Mouse (Mus musculus) thymus, postnatal 36 days (tissue): ENCODE measurements at regions not wholly inside any gene's neighbourhood (a gene's known extent, or its start where the extent isn't known, plus 50 kb on each side); places are given as distances from the start of the nearest gene placed in this dataset.
"Not testable (repeated sequence)": the region's sequence is repeated elsewhere in the genome, so short reads cannot be mapped to it uniquely, and the experiment has no call there.

Experiments
- DNase-seq, 2 experiments: peaks; one replicate each; pipeline ENCODE4 v3.0.0; 2022; ENCODE audit warnings: mixed read lengths in 2 of 2

GRCm38 (mm10) chr2:78416574-78417109, 451.3 kb upstream of the Ube2e3 start:
- DNase-seq = no peak

- DNase-seq = no peak
Measured at GRCm38 (mm10) chr2:78412985-78413384, 454.9 kb upstream of the Ube2e3 start.

- DNase-seq = no peak
Measured at GRCm38 (mm10) chr2:78403890-78404289, 457.7 kb upstream of the Cwc22 start.

GRCm38 (mm10) chr2:78399236-78399635, 453.1 kb upstream of the Cwc22 start:
- DNase-seq = no peak

- no peak for DNase-seq
Measured at GRCm38 (mm10) chr2:78396924-78397323, 450.7 kb upstream of the Cwc22 start.

GRCm38 (mm10) chr2:78393090-78393489, 446.9 kb upstream of the Cwc22 start:
- DNase-seq = no peak

- no peak for DNase-seq
Measured at GRCm38 (mm10) chr2:78392425-78392824, 446.2 kb upstream of the Cwc22 start.

GRCm38 (mm10) chr2:78388001-78388400, 441.8 kb upstream of the Cwc22 start:
- DNase-seq = no peak

- no peak for DNase-seq
Measured at GRCm38 (mm10) chr2:78381234-78381633, 435.1 kb upstream of the Cwc22 start.

GRCm38 (mm10) chr2:78331736-78332475, 385.7 kb upstream of the Cwc22 start:
- DNase-seq = no peak

GRCm38 (mm10) chr2:78326091-78326490, 379.9 kb upstream of the Cwc22 start:
- DNase-seq = no peak

GRCm38 (mm10) chr2:78322216-78322965, 376.2 kb upstream of the Cwc22 start:
- DNase-seq = no peak

GRCm38 (mm10) chr2:78311766-78312491, 365.8 kb upstream of the Cwc22 start:
- DNase-seq = no peak

GRCm38 (mm10) chr2:78309361-78309760, 363.2 kb upstream of the Cwc22 start:
- no peak for DNase-seq

- DNase-seq = no peak
Measured at GRCm38 (mm10) chr2:78306897-78307296, 360.7 kb upstream of the Cwc22 start.

GRCm38 (mm10) chr2:78291665-78292064, 345.5 kb upstream of the Cwc22 start:
- DNase-seq = no peak

GRCm38 (mm10) chr2:78284806-78285205, 338.6 kb upstream of the Cwc22 start:
- no peak for DNase-seq

GRCm38 (mm10) chr2:78283605-78284004, 337.4 kb upstream of the Cwc22 start:
- DNase-seq = no peak

GRCm38 (mm10) chr2:78281846-78282245, 335.7 kb upstream of the Cwc22 start:
- DNase-seq = not testable (repeated sequence)

- no peak for DNase-seq
Measured at GRCm38 (mm10) chr2:78280219-78280915, 334.2 kb upstream of the Cwc22 start.

GRCm38 (mm10) chr2:78279382-78280056, 333.3 kb upstream of the Cwc22 start:
- no peak for DNase-seq

GRCm38 (mm10) chr2:78278630-78279029, 332.5 kb upstream of the Cwc22 start:
- DNase-seq = no peak
